Mouse (Mus musculus) CH12F3 (cell line): ENCODE measurements around the gene Gfra4.
"Not testable (repeated sequence)": the region's sequence is repeated elsewhere in the genome, so short reads cannot be mapped to it uniquely, and the experiment has no call there.

Experiments used
- in situ Hi-C: fragments of 300-500 bp; cut with MboI; formaldehyde crosslinking; loops from 2 replicates; pipeline ENCODE4 v1.14.3; 2020; ENCODE audit warnings: low sequenced_read_pairs

Gene Gfra4

GRCm38 (mm10) chr2:131052862-131053418 lies 10.1 kb upstream of the Gfra4 start:
- in situ Hi-C loops = no loop called here

GRCm38 (mm10) chr2:131052043-131052442 lies 9.2 kb upstream of the Gfra4 start:
- in situ Hi-C loops = no loop called here

DNA sequence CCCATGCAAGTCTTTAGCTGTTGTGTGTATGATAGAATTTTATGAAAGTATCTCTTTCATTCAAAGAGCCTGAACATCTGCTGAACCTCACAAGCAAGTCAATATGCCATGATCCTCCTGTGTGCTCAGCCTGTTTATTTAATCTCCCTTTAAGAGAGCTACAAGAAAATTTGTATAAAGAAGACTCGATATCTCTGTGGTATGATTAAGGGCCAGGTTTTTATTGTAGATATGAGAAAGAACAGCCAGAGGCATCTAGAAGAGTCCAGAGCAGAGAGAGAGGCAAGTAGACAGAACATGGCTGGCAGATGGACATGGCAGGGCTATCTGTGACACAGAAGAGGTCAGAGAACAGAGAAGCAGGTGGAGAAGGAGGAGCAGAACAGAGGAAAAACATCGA lies 3.1 kb upstream of the Gfra4 start:
- in situ Hi-C loops = no loop called here

GRCm38 (mm10) chr2:131044989-131045720 lies 2.3 kb upstream of the Gfra4 start:
- in situ Hi-C loops = no loop called here

- in situ Hi-C loops = no loop called here
Measured at GRCm38 (mm10) chr2:131044354-131044852, 1.5 kb upstream of the Gfra4 start.

DNA sequence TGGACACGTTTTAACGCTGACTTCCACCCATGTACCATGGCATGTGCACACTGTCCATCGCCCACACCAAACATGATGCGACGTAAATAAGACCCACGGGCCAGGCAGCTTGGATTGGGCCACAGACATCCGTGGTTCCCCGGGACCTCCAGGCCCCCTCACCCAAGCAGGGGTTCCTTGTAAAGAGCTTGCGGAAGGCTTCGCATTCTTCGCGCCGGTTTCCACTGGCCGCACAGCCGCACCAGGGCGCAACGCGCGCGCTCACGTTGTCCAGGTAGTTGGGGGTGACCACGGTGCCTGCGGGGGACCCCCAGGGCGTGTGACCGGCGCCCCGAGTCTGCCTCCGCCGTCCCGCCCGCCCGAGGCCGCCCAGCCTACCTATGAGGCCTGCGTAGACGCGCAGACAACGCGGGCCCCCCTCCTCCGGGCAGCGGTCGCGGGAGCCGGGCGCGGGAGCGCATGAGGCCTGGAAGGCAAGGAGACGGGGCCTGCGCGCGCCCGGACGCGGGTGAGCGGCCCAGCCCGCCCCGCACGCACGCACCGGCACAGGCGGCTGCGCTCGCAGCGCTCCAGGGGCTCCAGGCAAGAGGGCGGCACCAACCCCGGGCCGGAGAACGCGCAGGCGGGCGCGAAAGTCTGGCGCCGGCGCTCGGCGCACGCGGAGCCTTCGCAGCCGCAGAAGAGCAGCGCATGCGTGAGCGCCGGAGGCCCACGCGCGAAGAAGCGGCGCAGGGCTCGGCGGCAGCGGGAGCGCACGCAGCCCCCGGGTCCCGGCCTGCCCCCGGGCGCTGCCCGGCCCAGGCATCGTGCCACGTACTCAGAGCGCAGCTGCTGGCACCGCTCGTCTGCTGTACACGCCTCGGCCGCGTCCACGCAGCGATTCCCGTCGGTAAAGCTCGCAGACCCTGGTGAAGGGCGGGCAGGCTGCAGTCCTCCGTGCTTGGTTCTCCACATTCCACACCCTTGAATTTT lies 1.7 kb downstream of the Gfra4 start:
- in situ Hi-C loops = no loop called here

GRCm38 (mm10) chr2:131038675-131039074 lies 4.2 kb downstream of the Gfra4 start:
- in situ Hi-C loops = no loop called here

- in situ Hi-C loops = no loop called here
Measured at GRCm38 (mm10) chr2:131038197-131038596, 4.7 kb downstream of the Gfra4 start.

- in situ Hi-C loops = no loop called here
Measured at GRCm38 (mm10) chr2:131037226-131037990, 5.5 kb downstream of the Gfra4 start.

- in situ Hi-C loops = no loop called here
Measured at GRCm38 (mm10) chr2:131036757-131037156, 6.1 kb downstream of the Gfra4 start.

DNA sequence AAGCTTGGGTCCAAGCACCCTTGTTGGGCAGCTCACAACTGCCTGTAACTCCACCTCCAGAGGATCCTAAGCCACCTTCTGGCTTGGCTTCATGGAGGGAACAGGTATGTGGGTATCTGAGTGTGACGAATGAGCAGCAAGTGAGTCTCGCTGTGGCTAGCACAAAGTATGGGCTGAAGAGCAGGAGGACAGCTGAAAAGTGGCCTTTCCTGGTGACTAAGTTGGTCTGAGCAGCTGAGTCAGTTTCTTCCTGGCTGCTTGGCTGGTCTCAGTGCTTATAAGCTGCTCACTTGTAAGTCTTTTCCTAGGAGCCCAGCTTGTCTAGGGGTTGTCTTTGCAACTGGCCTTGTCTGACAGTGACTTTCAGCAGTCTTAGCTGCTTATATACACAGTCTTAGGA lies 6.5 kb downstream of the Gfra4 start:
- in situ Hi-C loops = no loop called here

- in situ Hi-C loops = not testable (repeated sequence)
Measured at GRCm38 (mm10) chr2:131031406-131031805, 11.5 kb downstream of the Gfra4 start.

DNA sequence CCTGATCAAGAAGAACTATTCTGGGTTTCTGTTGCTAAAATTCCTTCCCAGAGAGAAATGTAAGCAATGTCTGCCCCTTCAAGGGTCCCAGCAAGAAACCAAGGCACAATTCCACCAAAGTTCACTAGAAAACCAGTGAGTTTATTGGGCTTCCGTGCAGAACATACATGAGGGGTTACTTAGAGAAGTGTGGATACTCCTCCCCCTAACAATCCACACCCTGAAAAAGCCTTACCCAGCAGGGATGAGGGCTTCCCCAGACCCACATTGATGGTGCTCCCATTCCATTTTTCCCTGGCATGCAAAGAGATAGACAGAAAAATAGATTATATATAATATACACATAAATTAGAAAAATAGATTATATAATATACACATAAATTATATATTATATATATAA lies 11.9 kb downstream of the Gfra4 start:
- in situ Hi-C loops = no loop called here

- in situ Hi-C loops = no loop called here
Measured at GRCm38 (mm10) chr2:131030561-131030960, 12.3 kb downstream of the Gfra4 start.

DNA sequence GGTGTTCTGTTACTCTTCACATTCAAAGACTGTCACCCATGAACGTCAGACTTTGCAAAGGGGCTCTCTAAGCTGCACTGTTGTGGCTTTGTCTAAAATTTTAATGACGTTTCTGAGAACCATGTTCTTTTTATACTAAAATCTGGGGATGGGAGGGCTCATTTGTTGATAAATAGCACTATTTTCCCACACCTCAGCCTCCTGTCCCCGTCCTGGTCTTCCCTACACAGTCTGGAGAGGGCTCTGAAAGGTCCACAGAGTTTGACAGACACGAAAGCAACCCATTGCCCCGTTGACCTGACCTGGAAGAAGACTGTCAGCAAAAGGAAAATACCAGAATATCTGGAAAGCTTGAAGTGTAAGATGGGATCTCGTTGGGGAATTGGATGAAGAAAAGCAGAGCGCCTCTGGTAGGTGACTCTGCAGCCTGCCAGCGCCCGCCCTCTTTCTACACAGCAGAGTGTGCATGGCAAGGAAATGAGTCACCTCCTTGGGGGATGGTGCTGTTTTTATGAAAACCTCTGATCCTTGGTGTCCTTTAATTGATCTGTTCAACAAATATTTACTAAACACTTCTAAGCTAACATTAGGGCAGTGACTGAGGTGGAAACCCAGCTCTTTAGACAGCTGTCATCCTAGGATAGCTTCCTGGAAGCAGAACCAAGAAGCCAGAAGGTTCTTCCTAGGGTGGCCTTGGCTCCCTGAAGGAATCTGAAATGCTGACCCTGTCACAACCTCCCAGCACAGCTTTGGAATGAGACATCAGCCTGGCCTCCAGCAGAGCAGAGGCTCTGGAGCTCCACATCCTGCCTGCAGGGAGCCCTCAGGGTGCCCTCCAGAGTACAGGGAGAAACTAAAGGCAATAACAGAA lies 13.6 kb downstream of the Gfra4 start:
- in situ Hi-C loops = no loop called here

DNA sequence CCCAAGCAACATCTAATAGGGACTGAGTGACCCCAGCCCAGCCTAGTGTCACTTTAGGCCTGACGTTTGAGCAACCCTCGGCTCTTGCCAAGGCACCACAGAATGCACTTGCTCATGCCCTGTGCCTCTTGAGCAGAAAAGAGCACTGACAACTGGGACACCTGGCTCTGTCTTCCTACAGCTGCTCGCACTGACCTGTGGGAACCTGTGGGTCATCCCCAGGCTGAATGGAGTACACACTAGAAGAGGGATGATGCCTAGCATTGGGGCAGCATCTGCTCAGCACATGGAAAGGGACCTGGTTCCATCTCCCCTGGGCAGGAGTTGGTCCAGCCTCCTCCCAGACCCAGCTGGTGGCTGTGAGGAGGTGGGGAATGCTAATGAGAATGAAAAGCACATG lies 15.9 kb downstream of the Gfra4 start:
- in situ Hi-C loops = no loop called here

DNA sequence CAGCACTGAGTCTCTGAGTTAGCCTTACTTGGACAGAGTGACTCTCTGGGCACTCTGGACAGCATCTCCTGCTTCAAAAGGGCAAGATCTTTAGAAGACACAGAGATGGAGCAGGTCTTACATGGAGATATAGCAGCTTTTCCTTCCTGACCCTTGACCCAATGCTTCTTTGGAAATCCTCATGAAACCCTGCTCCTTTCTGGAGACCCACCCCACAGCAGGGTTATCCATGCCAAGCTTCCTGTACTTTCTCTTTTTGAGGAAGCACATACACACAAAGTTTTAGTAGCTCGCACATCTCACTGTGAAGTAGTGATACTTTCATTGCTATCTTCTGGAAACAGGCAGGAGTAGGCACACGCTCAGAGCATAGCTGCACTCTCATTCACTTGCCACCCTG lies 17.7 kb downstream of the Gfra4 start:
- in situ Hi-C loops = no loop called here

- in situ Hi-C loops = no loop called here
Measured at GRCm38 (mm10) chr2:131010566-131010965, 32.3 kb downstream of the Gfra4 start.

- in situ Hi-C loops = no loop called here
Measured at GRCm38 (mm10) chr2:131009123-131009522, 33.8 kb downstream of the Gfra4 start.

DNA sequence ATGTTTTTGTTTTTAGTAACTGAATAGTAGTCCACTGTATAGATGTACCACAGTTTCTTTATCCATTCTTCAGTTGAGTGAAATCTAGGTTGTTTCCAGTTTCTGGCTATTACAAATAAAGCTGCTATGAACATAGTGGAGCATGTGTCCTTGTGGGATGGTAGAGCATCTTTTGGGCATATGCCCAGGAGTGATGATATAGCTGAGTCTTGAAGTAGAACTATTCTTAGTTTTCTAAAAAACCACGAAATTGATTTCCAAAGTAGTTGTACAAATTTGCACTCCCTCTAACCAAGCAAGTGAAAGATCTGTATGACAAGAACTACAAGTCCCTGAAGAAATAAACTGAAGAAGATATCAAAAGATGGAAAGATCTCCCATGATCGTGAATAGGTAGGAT lies 50.1 kb downstream of the Gfra4 start:
- in situ Hi-C loops = no loop called here
